21 mouse cellular contexts compared by ENCODE assay signal in genomic region chr11:116914267-116914885, GRCm38 (mm10). TPM values are rescaled to one million over a fixed set of nuclear protein-coding genes. Genes with fewer than 3 reads are reported as not detected.
DNase-seq lines count a peak whose midpoint lies in the region; ATAC-seq and TF ChIP-seq lines count a peak whose summit lies in the region.
"Had no signal": no experiment of that assay in that cellular context is flagged by ENCODE, and none has a peak within 500 bp of the region (broad histone marks: within the 10 kb centered on the region; RNA-seq: fewer than 3 reads in every experiment).

No protein-coding gene starts in this region.

- TF ChIP-seq EP300 in stomach, postnatal 0 days (optimal IDR thresholded peaks at IDR 0.05): no peak

- H3K27me3 ChIP-seq in hindbrain, embryonic 12.5 days: peaks cover 28% of the 10 kb centered on the region
- 0 out of 2 replicates have a peak, but pooled peaks cover 3% of the 10 kb centered on the region for H3K27me3 ChIP-seq in hindbrain, postnatal 0 days (ENCODE audit: insufficient read depth, low read length)
- H3K27me3 ChIP-seq in midbrain, embryonic 11.5 days (ENCODE audit: control insufficient read depth, insufficient read depth, low read length): peaks cover 11% of the 10 kb centered on the region
- H3K27me3 ChIP-seq in midbrain, embryonic 15.5 days (replicated peaks): 0 out of 2 replicates have a peak, but pooled peaks cover 11% of the 10 kb centered on the region
- no peaks in the 10 kb centered on the region for H3K27me3 ChIP-seq in neural tube, embryonic 14.5 days (ENCODE audit: control insufficient read depth, insufficient read depth, low read length)
- peaks cover 13% of the 10 kb centered on the region; the same call in 1 of the 2 replicates for H3K27me3 ChIP-seq in neural tube, embryonic 15.5 days (replicated peaks)
- H3K27me3 ChIP-seq in stomach, postnatal 0 days (ENCODE audit: control insufficient read depth, insufficient read depth, low read length): peaks cover under 1% of the 10 kb centered on the region

- peaks cover 26% of the 10 kb centered on the region for H3K4me1 ChIP-seq in hindbrain, embryonic 12.5 days
- H3K4me1 ChIP-seq in hindbrain, postnatal 0 days (ENCODE audit: insufficient read depth, low read length): no peaks in the 10 kb centered on the region
- H3K4me1 ChIP-seq in midbrain, embryonic 11.5 days (ENCODE audit: control insufficient read depth, insufficient read depth, low read length): peaks cover 8% of the 10 kb centered on the region; the same call in 1 of the 2 replicates
- peaks cover 24% of the 10 kb centered on the region for H3K4me1 ChIP-seq in midbrain, embryonic 15.5 days
- peaks cover 7% of the 10 kb centered on the region; the same call in 1 of the 2 replicates for H3K4me1 ChIP-seq in neural tube, embryonic 14.5 days (ENCODE audit: control insufficient read depth, insufficient read depth, low read length)
- H3K4me1 ChIP-seq in neural tube, embryonic 15.5 days: peaks cover 35% of the 10 kb centered on the region
- H3K4me1 ChIP-seq in stomach, postnatal 0 days (replicated peaks; ENCODE audit: control insufficient read depth, insufficient read depth): no peaks in the 10 kb centered on the region; the same call in 1 of the 2 replicates

- no peaks in the 10 kb centered on the region for H3K36me3 ChIP-seq in hindbrain, embryonic 12.5 days
- H3K36me3 ChIP-seq in hindbrain, postnatal 0 days (ENCODE audit: insufficient read depth, low read length): no peaks in the 10 kb centered on the region
- no peaks in the 10 kb centered on the region for H3K36me3 ChIP-seq in midbrain, embryonic 11.5 days (ENCODE audit: control insufficient read depth, insufficient read depth, low read length)
- no peaks in the 10 kb centered on the region for H3K36me3 ChIP-seq in midbrain, embryonic 15.5 days (replicated peaks)
- H3K36me3 ChIP-seq in neural tube, embryonic 14.5 days (ENCODE audit: control insufficient read depth, insufficient read depth, low read length): no peaks in the 10 kb centered on the region
- H3K36me3 ChIP-seq in neural tube, embryonic 15.5 days: no peaks in the 10 kb centered on the region
- no peaks in the 10 kb centered on the region for H3K36me3 ChIP-seq in stomach, postnatal 0 days (ENCODE audit: control insufficient read depth, insufficient read depth, low read length)
- H3K36me3 ChIP-seq: embryonic facial prominence, embryonic 15.5 days; forebrain, embryonic 10.5 days; heart, embryonic 12.5 days had no signal

- 51% methylated on average over 5 of the region's 5 CpGs for WGBS in hindbrain, embryonic 12.5 days
- WGBS in hindbrain, postnatal 0 days: 53% methylated on average over 5 of the region's 5 CpGs
- 54% methylated on average over 5 of the region's 5 CpGs for WGBS in midbrain, embryonic 11.5 days
- 38% methylated on average over 5 of the region's 5 CpGs for WGBS in midbrain, embryonic 15.5 days
- WGBS in neural tube, embryonic 14.5 days: 59% methylated on average over 5 of the region's 5 CpGs
- 67% methylated on average over 5 of the region's 5 CpGs for WGBS in neural tube, embryonic 15.5 days
- 73% methylated on average over 5 of the region's 5 CpGs for WGBS in stomach, postnatal 0 days

- no peak for DNase-seq in hindbrain, postnatal 0 days (ENCODE audit: low spot score)
- DNase-seq in midbrain, embryonic 11.5 days (ENCODE audit: low spot score, missing footprints): peak; percentile 77
- no peak for DNase-seq in stomach, postnatal 0 days (ENCODE audit: low spot score)
- DNase-seq: adrenal gland, adult 8-10 months; cerebellum, adult 11 months; cerebellum, adult 8-10 months; cerebellum, postnatal 14 days; embryo, embryonic 11 days; gastrocnemius, postnatal 14 days had no signal

- no peak for ATAC-seq in hindbrain, embryonic 12.5 days (ENCODE audit: low FRiP score)
- ATAC-seq in hindbrain, postnatal 0 days: no peak
- ATAC-seq in midbrain, embryonic 11.5 days (ENCODE audit: low FRiP score): no peak
- no peak for ATAC-seq in midbrain, embryonic 15.5 days (replicated peaks)
- ATAC-seq in neural tube, embryonic 14.5 days (ENCODE audit: low read depth): no peak
- no peak for ATAC-seq in neural tube, embryonic 15.5 days (ENCODE audit: low FRiP score)
- no peak for ATAC-seq in stomach, postnatal 0 days (ENCODE audit: low FRiP score, low TSS enrichment)
- ATAC-seq: forebrain, embryonic 14.5 days had no signal

- 0 out of 2 replicates have a peak overlapping the region, but pooled peaks have one; percentile 50 for H3K27ac ChIP-seq in hindbrain, embryonic 12.5 days
- no peak overlapping the region for H3K27ac ChIP-seq in hindbrain, postnatal 0 days
- H3K27ac ChIP-seq in midbrain, embryonic 11.5 days (ENCODE audit: low read depth, low read length): no peak overlapping the region
- H3K27ac ChIP-seq in midbrain, embryonic 15.5 days: no peak overlapping the region
- H3K27ac ChIP-seq in neural tube, embryonic 14.5 days (ENCODE audit: low read depth, low read length): 0 out of 2 replicates have a peak overlapping the region, but pooled peaks have one; percentile 23
- H3K27ac ChIP-seq in neural tube, embryonic 15.5 days (replicated peaks): no peak overlapping the region
- H3K27ac ChIP-seq in stomach, postnatal 0 days (replicated peaks): no peak overlapping the region
- H3K27ac ChIP-seq: embryonic facial prominence, embryonic 15.5 days; forebrain, embryonic 10.5 days had no signal

- peak overlapping the region; percentile 13; the same call in 1 of the 2 replicates for H3K9ac ChIP-seq in hindbrain, embryonic 12.5 days
- no peak overlapping the region for H3K9ac ChIP-seq in hindbrain, postnatal 0 days (replicated peaks; ENCODE audit: low read length)
- H3K9ac ChIP-seq in midbrain, embryonic 11.5 days (ENCODE audit: low read length): no peak overlapping the region
- H3K9ac ChIP-seq in midbrain, embryonic 15.5 days: no peak overlapping the region
- no peak overlapping the region for H3K9ac ChIP-seq in neural tube, embryonic 14.5 days (replicated peaks; ENCODE audit: low read depth, low read length)
- H3K9ac ChIP-seq in neural tube, embryonic 15.5 days (replicated peaks): no peak overlapping the region
- no peak overlapping the region for H3K9ac ChIP-seq in stomach, postnatal 0 days (ENCODE audit: low read length)
- H3K9ac ChIP-seq: embryonic facial prominence, embryonic 15.5 days; heart, embryonic 12.5 days had no signal

- TF ChIP-seq CTCF in hindbrain, postnatal 0 days (IDR thresholded peaks at IDR 0.05; ENCODE audit: low read depth): no peak
- no peak for TF ChIP-seq CTCF in stomach, postnatal 0 days (IDR thresholded peaks at IDR 0.05; ENCODE audit: low read depth)

- no peak overlapping the region for H3K4me2 ChIP-seq in hindbrain, embryonic 12.5 days (replicated peaks)
- H3K4me2 ChIP-seq in hindbrain, postnatal 0 days (ENCODE audit: low read depth, low read length): no peak overlapping the region
- no peak overlapping the region for H3K4me2 ChIP-seq in midbrain, embryonic 11.5 days
- H3K4me2 ChIP-seq in midbrain, embryonic 15.5 days: no peak overlapping the region
- H3K4me2 ChIP-seq in neural tube, embryonic 14.5 days (ENCODE audit: low read depth, low read length): no peak overlapping the region
- H3K4me2 ChIP-seq in neural tube, embryonic 15.5 days: no peak overlapping the region
- no peak overlapping the region for H3K4me2 ChIP-seq in stomach, postnatal 0 days (replicated peaks; ENCODE audit: low read depth)
- H3K4me2 ChIP-seq: embryonic facial prominence, embryonic 15.5 days; heart, embryonic 12.5 days had no signal

- no peak overlapping the region for H3K4me3 ChIP-seq in hindbrain, embryonic 12.5 days
- no peak overlapping the region for H3K4me3 ChIP-seq in hindbrain, postnatal 0 days (ENCODE audit: low read length)
- no peak overlapping the region for H3K4me3 ChIP-seq in midbrain, embryonic 11.5 days (ENCODE audit: low read depth, low read length)
- no peak overlapping the region for H3K4me3 ChIP-seq in midbrain, embryonic 15.5 days
- H3K4me3 ChIP-seq in neural tube, embryonic 14.5 days (ENCODE audit: low read depth, low read length): no peak overlapping the region
- H3K4me3 ChIP-seq in neural tube, embryonic 15.5 days (replicated peaks): no peak overlapping the region
- H3K4me3 ChIP-seq in stomach, postnatal 0 days (ENCODE audit: low read depth, low read length): no peak overlapping the region
- H3K4me3 ChIP-seq: embryonic facial prominence, embryonic 15.5 days; erythroblast, embryonic 14.5 days; forebrain, embryonic 10.5 days; heart, embryonic 12.5 days had no signal

- H3K9me3 ChIP-seq in hindbrain, embryonic 12.5 days (replicated peaks): no peaks in the 10 kb centered on the region
- no peaks in the 10 kb centered on the region for H3K9me3 ChIP-seq in hindbrain, postnatal 0 days (ENCODE audit: low read length)
- no peaks in the 10 kb centered on the region for H3K9me3 ChIP-seq in midbrain, embryonic 11.5 days (ENCODE audit: control insufficient read depth, low read length)
- H3K9me3 ChIP-seq in midbrain, embryonic 15.5 days: no peaks in the 10 kb centered on the region
- H3K9me3 ChIP-seq in neural tube, embryonic 14.5 days (ENCODE audit: control insufficient read depth, low read length): no peaks in the 10 kb centered on the region
- no peaks in the 10 kb centered on the region for H3K9me3 ChIP-seq in neural tube, embryonic 15.5 days (replicated peaks)
- H3K9me3 ChIP-seq in stomach, postnatal 0 days (ENCODE audit: control insufficient read depth, low read length): no peaks in the 10 kb centered on the region
- H3K9me3 ChIP-seq: embryonic facial prominence, embryonic 15.5 days; forebrain, embryonic 10.5 days; heart, embryonic 12.5 days had no signal

RNA-seq across cellular contexts. Expression of gene Mgat5b, which starts 4.3 kb away (rescaled TPM):
- polyA plus RNA-seq in hindbrain, embryonic 12.5 days (2016; fragmentation: Nextera tagmentation; extraction: Ambion mirVana): 23.8 TPM in 2 replicates
- 125 and 133 TPM in 2 replicates for total RNA-seq in hindbrain, postnatal 0 days (2014; rRNA removed)
- 22.2 and 25.0 TPM in 2 replicates for polyA plus RNA-seq in hindbrain, postnatal 0 days (2015; fragmentation: Nextera tagmentation; extraction: Ambion mirVana)
- polyA plus RNA-seq in midbrain, embryonic 11.5 days (2014; fragmentation: Nextera tagmentation; extraction: Ambion mirVana): 5.1 and 6.5 TPM in 2 replicates
- 28.3 and 28.6 TPM in 2 replicates for polyA plus RNA-seq in midbrain, embryonic 15.5 days (2015; fragmentation: Nextera tagmentation; extraction: Ambion mirVana)
- 21.2 and 21.6 TPM in 2 replicates for polyA plus RNA-seq in neural tube, embryonic 14.5 days (2014; fragmentation: Nextera tagmentation; extraction: Ambion mirVana)
- 20.1 and 25.0 TPM in 2 replicates for polyA plus RNA-seq in neural tube, embryonic 15.5 days (2015; fragmentation: Nextera tagmentation; extraction: Ambion mirVana)
- polyA plus RNA-seq in stomach, postnatal 0 days (2015; fragmentation: Nextera tagmentation; extraction: Ambion mirVana): 0.30 and 0.57 TPM in 2 replicates
- total RNA-seq: CH12.LX; common myeloid progenitor, adult 5-6 weeks; granulocyte monocyte progenitor cell, adult 5-6 weeks had no signal
- polyA plus RNA-seq: erythroblast, embryonic 14.5 days had no signal

Comparison
In these comparisons a context has a peak if more than half of its experiments do, and no peak if none do; other contexts are left out.
1. H3K27ac ChIP-seq: peak in hindbrain, embryonic 12.5 days (single experiment) and neural tube, embryonic 14.5 days (single experiment); none in hindbrain, postnatal 0 days (single experiment), midbrain, embryonic 11.5 days (single experiment), midbrain, embryonic 15.5 days (single experiment), neural tube, embryonic 15.5 days (single experiment) and stomach, postnatal 0 days (single experiment).